Mouse (Mus musculus) midbrain, embryonic 11.5 days (tissue): Measurements from ENCODE around the gene Yif1b. TPM values are rescaled to one million over a fixed set of nuclear protein-coding genes. Genes with fewer than 3 reads are reported as not detected.

Source experiments
- ATAC-seq: fragments of 200-750 bp; cut with Nextera tagmentation; 2 replicates; pipeline ENCODE4 v1.8.0; 2017; ENCODE audit warnings: moderate TSS enrichment, moderate library complexity; ENCODE audit not compliant: low FRiP score
- DNase-seq: peaks from one replicate; pipeline ENCODE4 v3.0.0; 2015; ENCODE audit warnings: low spot score; ENCODE audit errors: missing footprints
- H3K27ac ChIP-seq: fragments of 300-500 bp; sonication (generic); 2 replicates; pipeline ENCODE4 v1.5.1; 2014; ENCODE audit warnings: low read depth, low read length
- H3K27me3 ChIP-seq: fragments of 300-500 bp; sonication (generic); 2 replicates; pipeline ENCODE4 v1.6.1; 2014; ENCODE audit warnings: mild to moderate bottlenecking, low read length, moderate library complexity, mixed read lengths; ENCODE audit not compliant: control insufficient read depth, insufficient read depth
- H3K36me3 ChIP-seq: fragments of 300-500 bp; sonication (generic); 2 replicates; pipeline ENCODE4 v1.6.1; 2014; ENCODE audit warnings: mild to moderate bottlenecking, low read length, moderate library complexity, mixed read lengths; ENCODE audit not compliant: control insufficient read depth, insufficient read depth
- H3K4me1 ChIP-seq: fragments of 300-500 bp; sonication (generic); 2 replicates; pipeline ENCODE4 v1.6.1; 2014; ENCODE audit warnings: low read length; ENCODE audit not compliant: control insufficient read depth, insufficient read depth
- H3K4me2 ChIP-seq: fragments of 300-500 bp; sonication (generic); 2 replicates; pipeline ENCODE4 v1.6.1; 2014; ENCODE audit warnings: mild to moderate bottlenecking, moderate library complexity
- H3K4me3 ChIP-seq: fragments of 300-500 bp; sonication (generic); 2 replicates; pipeline ENCODE4 v1.5.1; 2014; ENCODE audit warnings: low read depth, low read length
- H3K9ac ChIP-seq: fragments of 300-500 bp; sonication (generic); 2 replicates; pipeline ENCODE4 v1.6.1; 2014; ENCODE audit warnings: low read length
- H3K9me3 ChIP-seq: fragments of 300-500 bp; sonication (generic); 2 replicates; pipeline ENCODE4 v1.6.1; 2016; ENCODE audit warnings: low read length; ENCODE audit not compliant: control insufficient read depth
- WGBS: fragments of 180-500 bp; shearing (Covaris S2); extraction: QIAGEN DNeasy Blood & Tissue Kit; methylation state at CpG from one replicate; pipeline ENCODE4 v1.1.7; 2014; 5-methylcytosine and 5-hydroxymethylcytosine counted together
- polyA plus RNA-seq: library from polyadenylated mRNA; unstranded; fragments of >200 nt; fragmentation: Nextera tagmentation; extraction: Ambion mirVana; gene quantifications from 2 replicates; pipeline ENCODE4 v1.2.1, GENCODE M21; 2014

Gene Yif1b
- polyA plus RNA-seq, 1 experiment from 2014 or later: 81.5 TPM

DNA sequence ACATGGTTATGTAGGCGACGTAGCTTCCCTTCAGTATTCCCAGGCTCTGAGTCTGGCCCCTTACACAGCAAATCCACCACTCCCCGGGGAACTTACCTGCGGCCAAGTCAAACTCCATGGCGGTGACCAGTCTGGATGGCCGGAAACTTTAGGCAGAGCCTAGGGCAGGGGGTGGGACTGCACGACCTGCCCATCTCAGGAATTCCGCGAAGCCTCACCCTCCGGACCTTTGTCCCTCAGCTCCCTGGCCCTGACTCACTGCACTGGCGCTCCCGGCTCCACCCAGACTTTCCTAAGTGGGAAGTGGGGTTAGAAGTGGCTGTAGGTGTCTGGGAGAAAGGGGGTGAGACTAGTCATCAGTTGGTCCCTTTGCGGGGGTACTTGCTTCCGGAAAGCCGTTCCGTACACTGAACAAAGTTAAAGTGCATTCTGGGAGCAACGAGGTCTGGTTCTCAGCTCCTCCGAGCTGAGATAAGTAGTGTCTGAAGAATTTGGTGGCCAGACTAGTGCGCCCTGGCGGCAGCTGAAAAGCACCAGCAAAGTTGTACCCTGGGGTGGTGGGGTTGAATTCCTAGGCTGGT lies 10.2 kb downstream of the Yif1b start, which contains the start of gene 2200002D01Rik:
Gene 2200002D01Rik, minus strand, starts transcription at position 206 of the 581 bp plus-strand sequence.
- peaks cover 6% of the 10 kb centered on the region for H3K4me1 ChIP-seq
- H3K27ac ChIP-seq: no peak within 1 kb of the TSS
- ATAC-seq (peak; percentile 44; the same call in 1 of the 2 replicates), DNase-seq (peak; percentile 91)
- peak within 1 kb of the TSS; percentile 44 for H3K9ac ChIP-seq
- H3K27me3 ChIP-seq: peaks cover 4% of the 10 kb centered on the region; the same call in 1 of the 2 replicates
- no peaks in the 10 kb centered on the region for H3K9me3 ChIP-seq
- 7% methylated on average over 20 of the region's 20 CpGs for WGBS
- peaks cover 7% of the 10 kb centered on the region for H3K36me3 ChIP-seq
- peak within 1 kb of the TSS; percentile 18 for H3K4me3 ChIP-seq
- peak within 1 kb of the TSS; percentile 48 for H3K4me2 ChIP-seq

DNA sequence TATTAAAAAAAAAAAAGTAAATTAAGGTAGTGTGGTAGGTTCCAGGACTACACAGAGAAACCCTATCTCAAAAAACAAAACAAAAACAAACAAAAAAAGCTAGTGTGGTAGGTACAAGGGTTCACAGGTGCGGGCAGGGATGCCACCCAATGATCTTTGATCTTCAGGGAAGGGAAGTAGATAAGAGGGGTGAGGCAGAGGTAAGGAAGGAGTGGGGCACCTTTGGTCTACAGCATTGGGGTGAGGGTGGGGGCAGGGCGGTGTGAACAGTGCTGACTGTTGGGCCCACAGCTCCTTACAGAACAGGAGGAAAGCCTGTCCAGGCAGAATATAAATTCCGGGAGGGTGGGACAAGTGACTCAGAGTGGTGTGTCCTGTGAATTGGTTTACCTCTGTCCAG lies 13.0 kb downstream of the Yif1b start:
- DNase-seq (peak; percentile 23), ATAC-seq (no peak)
- H3K4me3 ChIP-seq: no peak overlapping the region
- H3K9me3 ChIP-seq: no peaks in the 10 kb centered on the region
- no peak overlapping the region for H3K9ac ChIP-seq
- peaks cover 6% of the 10 kb centered on the region for H3K4me1 ChIP-seq
- H3K4me2 ChIP-seq: no peak overlapping the region
- H3K27ac ChIP-seq: no peak overlapping the region
- peaks cover under 1% of the 10 kb centered on the region; the same call in 1 of the 2 replicates for H3K36me3 ChIP-seq
- H3K27me3 ChIP-seq: peaks cover 4% of the 10 kb centered on the region; the same call in 1 of the 2 replicates
- 88% methylated on average over 3 of the region's 3 CpGs for WGBS

DNA sequence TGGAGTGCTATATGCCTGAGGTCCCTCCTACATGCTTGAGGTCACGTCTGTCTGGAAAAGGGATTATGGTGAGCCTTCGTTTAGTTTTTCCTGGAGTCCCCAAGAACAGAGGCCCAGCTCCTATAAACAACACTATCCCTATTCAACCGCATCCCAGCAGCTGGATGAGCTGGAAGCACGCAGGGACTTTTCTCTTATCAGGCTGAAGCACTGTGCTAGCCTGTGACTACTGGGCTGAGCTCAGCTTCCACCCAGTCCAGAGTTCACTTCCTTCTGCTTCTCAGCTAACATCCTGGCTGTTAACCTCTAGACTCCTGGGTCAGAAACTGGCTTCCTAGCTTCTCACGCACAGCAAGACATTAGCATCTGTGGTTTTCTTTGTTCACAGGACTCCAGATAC lies 15.7 kb downstream of the Yif1b start:
- no peak overlapping the region for H3K9ac ChIP-seq
- no peak overlapping the region for H3K27ac ChIP-seq
- H3K4me3 ChIP-seq: no peak overlapping the region
- DNase-seq (no peak), ATAC-seq (no peak)
- no peaks in the 10 kb centered on the region for H3K9me3 ChIP-seq
- H3K27me3 ChIP-seq: no peaks in the 10 kb centered on the region
- no peaks in the 10 kb centered on the region for H3K36me3 ChIP-seq
- H3K4me2 ChIP-seq: no peak overlapping the region
- H3K4me1 ChIP-seq: no peaks in the 10 kb centered on the region
- WGBS: 62% methylated on average over 5 of the region's 5 CpGs

DNA sequence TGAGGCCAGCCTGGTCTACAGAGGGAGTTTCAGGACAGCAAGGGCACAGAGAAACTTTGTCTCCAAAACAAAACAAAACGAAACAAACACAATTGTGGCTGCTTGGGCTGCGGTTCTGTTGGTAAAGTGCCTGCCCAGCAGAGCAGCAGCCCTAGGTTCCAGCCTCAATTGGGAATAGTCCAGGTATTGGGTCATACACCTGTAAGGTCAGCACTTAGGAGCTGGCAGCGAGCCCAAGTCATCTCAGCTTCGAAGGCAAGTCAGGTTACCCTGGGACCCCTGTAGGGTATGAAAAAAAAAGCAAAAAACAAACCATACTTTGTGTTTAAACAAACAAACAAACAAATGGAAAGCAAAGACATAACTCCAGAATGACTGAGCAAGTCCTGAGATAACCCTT lies 17.7 kb downstream of the Yif1b start:
- Histone ChIP-seq H3K36me3 (no peaks in the 10 kb centered on the region), H3K27ac (no peak overlapping the region), H3K9ac (no peak overlapping the region), H3K9me3 (no peaks in the 10 kb centered on the region), H3K4me1 (peaks cover 6% of the 10 kb centered on the region), H3K4me2 (no peak overlapping the region), H3K27me3 (no peaks in the 10 kb centered on the region), H3K4me3 (no peak overlapping the region)
- ATAC-seq: no peak
- peak; percentile 54 for DNase-seq
- WGBS: 89% methylated on average over 4 of the region's 4 CpGs

DNA sequence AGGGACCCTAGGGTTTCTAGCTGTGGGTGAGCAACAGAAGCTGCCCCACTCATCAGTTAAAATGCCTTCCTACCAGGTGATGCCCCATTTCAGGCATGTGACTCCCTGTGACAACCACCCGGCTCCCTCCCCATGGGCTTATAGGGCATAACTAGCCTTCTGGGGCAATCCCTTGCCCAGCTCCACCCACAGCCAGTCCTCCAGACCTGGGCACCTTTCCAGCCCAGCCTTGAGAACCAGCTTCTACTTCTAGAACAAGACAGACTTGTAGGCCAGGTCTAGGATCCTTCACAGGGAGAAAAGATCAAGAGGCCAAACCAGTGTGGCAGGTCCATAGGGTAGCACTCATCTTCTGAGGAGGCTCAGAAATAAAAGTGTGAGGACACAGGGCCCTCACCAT lies 19.2 kb downstream of the Yif1b start:
- no peaks in the 10 kb centered on the region for H3K36me3 ChIP-seq
- ATAC-seq (no peak), DNase-seq (peak; percentile 59)
- H3K9me3 ChIP-seq: no peaks in the 10 kb centered on the region
- H3K4me1 ChIP-seq: peaks cover 6% of the 10 kb centered on the region
- no peak overlapping the region for H3K4me2 ChIP-seq
- H3K27ac ChIP-seq: no peak overlapping the region
- H3K4me3 ChIP-seq: no peak overlapping the region
- 100% methylated on average over 1 of the region's 1 CpGs for WGBS
- H3K27me3 ChIP-seq: no peaks in the 10 kb centered on the region
- H3K9ac ChIP-seq: no peak overlapping the region

DNA sequence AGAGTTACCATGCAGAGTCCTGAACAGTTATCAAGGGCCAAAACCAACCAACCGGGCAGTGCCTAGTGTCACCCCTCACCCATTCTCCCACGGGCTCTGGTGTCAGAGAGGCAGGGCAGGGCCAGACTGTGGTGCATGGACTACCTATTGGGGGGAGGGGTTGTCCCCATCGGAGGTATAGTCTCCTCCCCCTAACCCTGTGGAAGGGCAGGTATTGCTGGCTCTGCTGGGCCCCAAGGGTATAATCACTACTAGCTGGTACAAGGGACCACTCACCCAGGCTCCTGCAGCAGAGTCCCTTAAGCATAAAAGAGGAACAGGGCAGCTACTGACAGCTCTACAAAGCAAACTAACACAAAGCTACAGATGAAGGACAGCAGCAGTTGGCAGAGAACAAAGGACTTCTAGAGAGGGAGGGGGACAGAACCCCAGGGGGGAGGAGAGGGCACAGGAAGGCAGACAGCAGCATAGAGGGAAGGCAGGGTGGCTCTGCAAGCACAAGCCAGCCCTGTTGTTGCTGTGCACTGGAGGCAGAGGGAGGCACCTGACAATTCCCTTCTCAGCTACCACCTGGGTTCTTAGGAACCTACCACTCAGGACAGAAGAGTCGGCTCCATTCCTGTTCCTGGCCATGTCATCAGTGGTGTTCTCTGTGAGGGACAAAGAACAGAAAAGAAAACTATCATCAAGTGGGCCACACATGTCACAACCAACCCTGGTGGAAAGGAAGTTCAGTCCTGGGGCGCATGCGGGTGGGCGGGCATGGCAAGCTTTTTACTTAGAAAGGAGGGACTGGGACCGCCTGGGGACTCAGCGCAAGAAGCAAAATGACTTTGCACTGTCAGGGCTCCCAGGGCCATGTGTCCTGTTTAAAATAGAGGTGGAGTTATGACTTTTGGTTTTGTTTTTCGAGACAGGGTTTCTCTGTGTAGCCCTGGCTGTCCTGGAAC lies 21.9 kb downstream of the Yif1b start:
- Histone ChIP-seq H3K9ac (no peak overlapping the region), H3K9me3 (no peaks in the 10 kb centered on the region), H3K36me3 (no peaks in the 10 kb centered on the region), H3K4me2 (no peak overlapping the region), H3K4me3 (no peak overlapping the region), H3K27me3 (no peaks in the 10 kb centered on the region), H3K27ac (no peak overlapping the region), H3K4me1 (peaks cover 6% of the 10 kb centered on the region)
- ATAC-seq (peak; percentile 50; the same call in 1 of the 2 replicates), DNase-seq (peak; percentile 70)
- WGBS: 77% methylated on average over 10 of the region's 10 CpGs

DNA sequence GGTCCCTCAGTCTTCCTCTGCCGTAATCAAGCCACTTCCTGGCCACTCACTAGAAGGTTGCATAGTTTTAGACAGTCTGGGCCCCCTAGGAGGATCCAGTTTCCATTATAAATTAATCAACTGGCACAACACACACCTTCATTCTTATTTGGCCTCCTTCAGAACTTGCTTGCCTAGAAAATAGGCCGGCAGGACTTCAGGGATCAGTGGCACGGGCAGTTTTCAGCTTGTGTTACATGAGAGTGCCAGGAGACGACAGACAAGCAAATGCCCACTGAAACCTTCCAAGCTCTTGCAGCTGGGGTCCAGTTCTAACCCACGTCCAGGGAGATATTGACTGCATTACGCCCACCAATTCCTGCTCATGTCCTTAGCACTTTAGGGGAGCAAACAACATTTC lies 24.0 kb downstream of the Yif1b start:
- DNase-seq (no peak), ATAC-seq (no peak)
- H3K27ac ChIP-seq: no peak overlapping the region
- no peaks in the 10 kb centered on the region for H3K27me3 ChIP-seq
- WGBS: 81% methylated on average over 6 of the region's 6 CpGs
- no peaks in the 10 kb centered on the region for H3K36me3 ChIP-seq
- H3K4me3 ChIP-seq: no peak overlapping the region
- peaks cover 6% of the 10 kb centered on the region for H3K4me1 ChIP-seq
- H3K9me3 ChIP-seq: no peaks in the 10 kb centered on the region
- H3K9ac ChIP-seq: no peak overlapping the region
- H3K4me2 ChIP-seq: no peak overlapping the region

DNA sequence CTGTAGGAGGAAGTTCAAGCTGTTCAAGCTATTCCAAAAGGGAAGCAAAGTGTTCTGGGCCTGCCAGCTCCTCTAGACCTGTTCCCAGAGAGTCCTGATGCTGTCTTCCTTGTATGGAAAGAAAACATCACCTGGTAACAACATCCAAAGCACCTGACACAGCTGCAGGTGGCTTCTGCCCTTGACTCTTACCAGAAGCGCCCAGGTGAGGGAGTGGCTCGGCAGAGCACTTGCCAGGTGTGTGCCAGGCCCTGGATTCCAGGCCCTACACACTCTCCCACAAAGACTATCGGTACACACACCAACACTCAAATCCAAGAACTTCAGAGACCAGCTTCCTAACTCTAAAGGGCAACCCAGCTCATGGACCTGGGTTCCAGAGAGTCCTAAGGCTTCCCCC lies 25.7 kb downstream of the Yif1b start:
- H3K27ac ChIP-seq: no peak overlapping the region
- DNase-seq (no peak), ATAC-seq (no peak)
- no peak overlapping the region for H3K4me2 ChIP-seq
- H3K4me1 ChIP-seq: peaks cover 6% of the 10 kb centered on the region
- WGBS: 85% methylated on average over 3 of the region's 3 CpGs
- no peak overlapping the region for H3K9ac ChIP-seq
- no peaks in the 10 kb centered on the region for H3K36me3 ChIP-seq
- H3K4me3 ChIP-seq: no peak overlapping the region
- no peaks in the 10 kb centered on the region for H3K27me3 ChIP-seq
- no peaks in the 10 kb centered on the region for H3K9me3 ChIP-seq

DNA sequence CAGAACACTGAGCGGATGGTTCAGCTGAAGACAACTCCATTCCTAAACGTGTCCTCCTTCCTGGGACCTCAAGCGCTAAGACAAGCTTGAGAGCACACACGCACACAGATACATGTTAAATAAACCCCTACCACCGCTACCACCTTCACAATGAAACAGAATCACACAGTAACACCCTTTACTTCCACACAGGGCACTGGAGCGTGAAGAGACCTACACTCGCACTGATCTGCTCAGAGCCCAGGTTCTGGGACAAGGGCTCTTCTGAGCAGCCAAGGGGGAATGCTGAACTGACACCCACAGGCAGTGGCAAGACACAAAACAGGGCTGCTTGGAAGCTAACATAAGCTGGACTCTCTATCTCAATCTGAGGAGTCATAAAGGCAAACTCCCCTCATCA lies 27.5 kb downstream of the Yif1b start:
- no peak overlapping the region for H3K4me3 ChIP-seq
- DNase-seq (no peak), ATAC-seq (no peak)
- no peaks in the 10 kb centered on the region for H3K36me3 ChIP-seq
- WGBS: 76% methylated on average over 7 of the region's 7 CpGs
- no peaks in the 10 kb centered on the region for H3K27me3 ChIP-seq
- H3K9me3 ChIP-seq: no peaks in the 10 kb centered on the region
- no peak overlapping the region for H3K4me2 ChIP-seq
- H3K9ac ChIP-seq: no peak overlapping the region
- H3K27ac ChIP-seq: no peak overlapping the region
- H3K4me1 ChIP-seq: no peaks in the 10 kb centered on the region
